Mouse (Mus musculus) left cerebral cortex, adult 11 months (tissue): ENCODE measurements around the gene Trrap.
A peak's percentile ranks its signal among the peaks of the same experiment; 100 is the strongest.

Source experiments
- DNase-seq: peaks from one replicate; pipeline ENCODE4 v3.0.0; 2022; ENCODE audit warnings: low spot score

The Trrap gene

DNA sequence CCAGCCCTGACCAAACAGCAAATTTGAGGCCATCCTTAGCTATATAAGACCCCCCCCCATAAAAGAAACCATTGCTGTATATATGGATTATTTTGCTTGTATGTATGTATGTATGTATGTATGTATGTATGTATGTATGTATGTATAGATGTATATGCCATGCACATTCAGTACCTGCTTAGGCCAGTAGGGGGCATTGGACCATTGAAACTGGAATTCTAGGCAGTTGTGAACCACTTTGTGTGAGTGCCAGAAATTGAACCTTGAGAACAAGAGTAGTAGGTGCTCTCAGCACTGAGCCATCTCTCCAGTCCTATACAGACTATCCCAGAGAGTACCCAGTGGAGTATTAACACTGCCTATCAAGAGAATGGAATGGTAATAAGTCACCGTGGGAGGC lies 104.2 kb downstream of the Trrap start:
- DNase-seq: no peak

DNA sequence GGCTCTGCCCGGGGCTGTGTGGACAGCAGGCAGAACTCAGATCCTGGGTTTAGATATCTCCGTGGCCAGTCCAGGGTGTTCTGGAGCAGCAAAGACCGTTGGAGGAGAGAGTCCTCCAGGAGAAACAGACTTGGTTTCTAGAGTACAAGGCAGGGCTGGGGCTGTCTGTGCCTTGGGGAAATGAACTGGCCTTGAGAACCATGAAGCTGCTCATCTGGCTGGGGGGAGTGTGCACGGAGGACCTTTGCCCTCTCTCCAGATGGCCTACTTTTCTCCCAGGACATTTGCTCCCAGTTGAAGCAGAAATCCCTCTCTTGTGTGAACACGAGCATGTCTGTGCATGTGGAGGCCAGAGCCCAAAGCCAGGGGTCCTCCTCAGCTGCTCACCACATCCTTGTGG lies 104.8 kb downstream of the Trrap start:
- DNase-seq: no peak

DNA sequence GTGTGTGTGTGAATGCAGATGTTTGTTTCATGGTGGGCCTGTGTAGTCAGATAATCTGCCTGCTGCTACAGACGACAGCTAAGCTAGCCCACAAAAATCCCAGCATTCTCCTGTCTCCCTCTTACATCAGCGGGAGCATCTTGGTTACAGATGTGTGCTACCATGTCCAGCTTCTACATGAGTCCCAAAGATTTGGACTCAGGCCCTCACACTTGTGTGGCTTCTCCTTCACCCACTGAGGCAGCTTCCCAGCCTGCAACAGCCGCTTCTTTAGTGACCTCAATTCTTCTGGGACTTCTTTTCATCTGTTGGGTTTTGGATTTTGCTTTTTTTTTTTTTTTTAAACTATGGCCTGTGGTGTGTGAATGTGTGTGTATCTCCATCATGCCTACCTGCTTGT lies 105.3 kb downstream of the Trrap start:
- DNase-seq: no peak

DNA sequence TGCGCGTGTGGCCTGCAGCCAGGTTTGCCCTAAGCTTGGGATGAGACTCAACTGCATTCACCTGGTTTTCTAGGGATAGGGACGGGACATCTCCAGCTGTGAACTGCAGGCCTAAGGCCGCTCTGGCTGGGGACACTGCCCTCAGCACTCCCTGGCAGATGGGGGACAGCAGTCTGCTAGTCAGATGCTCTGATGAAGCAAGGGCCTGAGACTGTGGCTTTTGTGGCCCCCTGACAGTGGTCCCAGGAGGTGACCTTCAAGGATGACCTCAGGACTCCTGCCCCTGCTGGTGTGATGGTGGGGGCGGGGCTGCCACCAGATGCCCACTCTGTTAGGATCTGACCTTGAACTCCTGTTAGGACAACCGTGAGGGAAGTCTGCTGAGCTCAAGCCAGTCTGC lies 107.7 kb downstream of the Trrap start:
- DNase-seq: no peak

DNA sequence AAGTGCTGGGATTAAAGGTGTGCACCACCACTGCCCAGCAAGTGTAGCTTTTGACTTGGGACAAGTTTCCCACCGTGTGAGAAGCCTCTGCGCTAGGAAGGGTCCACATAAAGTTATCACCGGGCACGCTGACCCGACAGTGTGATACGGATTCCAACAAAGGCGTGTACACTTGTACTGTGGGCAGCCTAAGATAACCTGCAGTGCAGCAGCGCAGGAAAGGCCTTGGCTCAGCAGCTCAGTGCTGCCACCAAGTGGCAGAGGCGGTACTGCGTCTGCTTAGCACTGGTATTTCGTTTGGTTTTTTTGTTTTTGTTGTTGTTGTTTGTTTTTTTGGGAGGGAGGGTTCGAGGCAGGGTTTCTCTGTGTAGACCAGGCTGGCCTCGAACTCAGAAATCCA lies 108.4 kb downstream of the Trrap start:
- no peak for DNase-seq

DNA sequence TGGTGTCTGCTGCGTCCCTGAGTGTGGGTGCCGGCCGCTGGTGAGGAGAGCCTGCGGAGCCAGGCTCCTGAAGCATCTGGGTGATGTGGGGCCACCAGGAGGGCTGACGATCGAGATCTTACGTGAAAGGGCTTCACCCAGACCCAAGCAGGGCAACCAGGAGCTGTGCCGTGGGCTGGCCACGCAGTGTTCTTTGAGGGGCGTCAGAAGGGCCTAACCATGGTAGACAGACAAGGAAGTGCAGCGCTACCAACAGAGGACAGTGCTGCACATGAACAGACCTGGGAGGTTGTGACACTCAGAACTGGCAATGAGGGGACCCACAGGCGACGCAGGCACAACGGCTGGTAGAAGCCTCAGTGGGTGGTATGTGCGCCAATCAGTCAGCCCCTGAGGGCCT lies 109.5 kb downstream of the Trrap start:
- DNase-seq: no peak

DNA sequence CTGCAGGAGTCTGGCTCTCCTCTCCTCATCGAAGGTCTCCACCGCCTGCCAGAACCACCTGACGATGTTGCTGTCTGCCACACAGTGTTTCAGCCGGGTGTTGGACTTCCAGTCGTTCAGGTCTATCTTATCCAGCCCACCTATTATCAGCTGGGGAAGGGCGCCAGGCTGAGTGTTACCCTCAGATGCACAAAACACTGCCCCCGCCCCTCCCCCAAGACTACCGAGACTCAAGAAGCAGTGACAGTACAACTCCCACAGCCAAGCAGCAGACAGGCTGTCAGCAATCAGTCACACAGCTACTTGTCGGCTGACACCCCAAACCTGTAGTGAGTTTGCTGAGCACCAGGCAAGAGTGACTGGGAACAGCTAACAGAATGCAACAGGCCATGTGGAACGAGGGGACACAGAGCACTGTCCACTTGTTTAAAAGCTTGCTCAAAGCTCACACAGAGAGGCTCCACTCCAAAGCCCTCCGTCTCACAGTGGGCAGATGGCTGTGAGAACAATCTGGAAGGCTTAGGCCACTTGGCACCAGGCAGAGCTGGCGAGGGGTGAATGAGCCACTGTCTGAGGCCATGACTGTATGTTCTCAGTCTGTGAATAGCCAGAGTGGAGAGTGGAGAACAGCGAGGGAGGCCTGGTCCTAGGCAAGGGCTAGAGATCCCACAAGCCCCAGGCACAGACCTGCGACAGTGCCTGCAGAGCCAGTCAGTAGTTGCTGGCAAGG lies 114.3 kb downstream of the Trrap start:
- peak; percentile 43 for DNase-seq

DNA sequence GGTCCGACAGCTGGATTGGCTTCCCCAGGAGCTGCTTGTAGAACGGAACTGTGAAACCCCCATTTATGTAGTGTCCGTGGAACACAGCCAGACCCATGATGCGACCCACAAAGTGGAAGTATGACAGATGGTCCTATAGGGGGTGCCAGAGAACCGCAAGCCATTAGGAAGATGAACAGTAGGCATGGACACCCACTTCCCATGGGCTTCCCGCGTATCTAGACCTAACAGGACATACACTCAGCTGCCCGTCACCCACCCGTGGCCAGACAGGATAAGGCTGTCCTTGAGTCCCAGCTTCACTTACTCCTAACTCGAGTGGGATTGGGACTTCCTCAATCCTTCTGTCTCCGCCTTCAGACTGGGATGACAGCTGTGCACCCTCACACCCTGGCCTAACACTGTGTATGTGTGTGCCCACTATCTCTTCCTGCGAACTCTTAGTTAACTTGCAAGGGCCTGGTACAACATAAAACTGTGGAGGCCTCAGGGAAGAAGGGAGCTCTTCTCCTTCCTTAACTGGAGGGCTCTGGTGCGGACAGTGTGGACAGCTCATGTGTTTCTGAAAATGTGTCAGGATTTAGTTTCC lies 117.2 kb downstream of the Trrap start:
- peak; percentile 22 for DNase-seq

DNA sequence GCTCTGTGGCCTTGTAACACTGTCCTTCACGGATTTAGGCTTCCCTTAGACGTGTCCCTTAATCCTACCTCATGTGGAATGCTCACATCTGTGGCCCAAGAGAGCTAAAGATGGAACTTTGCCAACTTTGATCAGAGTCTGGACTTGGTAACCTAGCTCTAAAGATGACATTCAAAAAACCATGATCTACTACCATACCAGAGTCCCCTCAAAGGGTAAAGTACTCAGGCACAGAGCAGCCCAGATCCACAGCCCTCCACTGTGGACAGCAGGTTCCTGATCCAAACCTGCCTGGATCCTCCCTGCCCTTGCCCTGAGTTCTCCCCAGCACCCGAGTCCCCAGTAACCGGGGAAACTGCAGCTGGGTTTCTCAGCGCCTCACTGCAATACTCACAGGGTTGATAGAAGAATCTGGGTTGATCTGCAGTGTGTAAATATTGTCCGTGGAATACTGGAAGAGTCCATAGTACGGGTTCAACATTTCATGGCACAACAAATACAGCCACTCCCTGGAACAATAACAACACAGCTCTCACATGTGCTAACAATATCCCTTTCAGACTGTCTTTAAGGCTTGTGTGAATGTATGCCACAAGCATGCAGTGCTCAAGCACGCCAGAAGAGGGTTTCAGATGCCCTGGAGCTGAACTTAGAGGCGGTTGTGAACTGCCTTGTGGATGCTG lies 118.6 kb downstream of the Trrap start:
- no peak for DNase-seq

DNA sequence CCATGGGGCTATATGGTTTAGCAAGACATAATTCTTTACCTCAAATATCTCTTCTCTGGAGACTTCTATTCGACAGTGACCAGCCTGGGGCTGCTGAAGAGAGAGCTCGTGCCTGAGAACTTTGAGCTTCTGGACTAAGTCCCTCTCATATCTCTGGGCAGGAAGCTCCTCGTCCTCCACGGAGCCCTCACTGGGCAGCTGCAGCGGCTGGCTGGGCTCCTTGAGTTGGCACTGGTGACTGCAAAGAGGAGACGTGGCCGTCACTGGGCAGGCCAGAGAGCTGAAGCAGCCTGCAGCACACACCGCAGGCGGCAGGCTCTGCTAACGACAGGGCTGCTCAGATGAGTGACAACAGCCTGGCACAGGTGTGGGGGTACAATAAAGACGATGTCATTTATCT lies 123.7 kb downstream of the Trrap start:
- no peak for DNase-seq

DNA sequence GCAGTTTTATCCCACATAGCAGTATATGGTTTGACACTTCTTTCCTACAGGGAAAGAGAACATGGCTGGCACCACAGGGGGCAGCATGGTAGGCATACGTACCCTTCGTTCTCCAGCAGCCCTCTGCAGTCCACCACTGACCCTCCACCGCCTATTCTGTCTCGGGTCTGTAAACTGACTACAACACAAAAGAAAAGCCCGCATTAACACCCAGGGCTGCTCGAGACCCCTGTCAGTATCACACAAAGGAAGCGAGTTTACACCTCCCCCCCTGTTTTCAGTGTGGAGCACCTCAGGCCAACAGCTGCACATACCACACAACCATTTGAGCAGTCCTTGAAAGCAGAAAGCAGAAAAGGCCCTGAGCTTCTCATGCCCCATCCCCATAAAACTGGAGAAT lies 130.3 kb downstream of the Trrap start:
- no peak for DNase-seq

DNA sequence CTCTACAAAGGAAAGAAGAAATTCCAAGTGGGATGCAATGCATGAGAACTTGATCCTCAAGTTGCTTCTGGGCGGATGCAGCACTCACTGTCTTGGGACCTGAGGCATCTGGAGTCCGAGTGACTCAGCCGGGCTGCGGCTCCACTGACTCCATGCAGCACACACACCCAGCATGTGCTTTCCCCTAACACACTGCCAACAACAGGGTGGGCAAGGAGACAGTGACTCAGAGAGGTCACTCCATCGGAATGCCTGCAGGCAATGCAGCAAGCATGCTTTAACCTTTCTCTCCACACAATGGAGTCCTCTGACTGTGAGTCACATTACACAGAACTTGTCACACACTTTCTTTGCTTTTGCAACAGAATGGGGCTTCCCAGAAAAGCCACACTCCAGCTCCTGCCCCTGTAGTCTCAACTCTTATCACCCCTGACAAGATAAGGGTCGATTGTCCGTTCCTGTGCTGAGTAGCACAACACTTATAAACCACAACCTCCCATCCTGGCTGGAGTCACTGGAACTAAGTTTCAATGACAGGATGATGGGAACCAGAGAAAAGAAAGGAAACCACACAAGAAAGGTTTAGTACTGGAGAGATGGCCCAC lies 131.0 kb downstream of the Trrap start:
- no peak for DNase-seq

DNA sequence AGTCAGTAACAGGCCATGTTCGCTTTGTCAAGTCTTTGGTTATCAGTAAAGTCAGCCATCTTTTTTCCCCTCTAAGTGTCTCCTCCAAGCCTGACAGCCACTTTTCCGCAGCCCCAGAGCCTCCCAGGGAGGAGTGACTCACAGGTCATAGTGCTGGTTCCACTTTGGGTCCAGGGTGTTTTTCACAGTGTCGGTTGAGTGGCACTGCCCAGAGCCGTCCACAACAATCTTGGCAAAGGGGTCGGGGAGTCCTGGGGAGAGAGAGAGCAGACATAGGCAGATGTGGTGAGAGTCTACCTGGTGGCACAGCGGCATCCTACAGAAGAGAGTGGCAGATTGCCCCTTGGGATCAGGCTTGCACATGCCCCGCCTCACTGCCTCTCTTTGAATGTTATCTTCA lies 133.5 kb downstream of the Trrap start:
- DNase-seq: no peak

DNA sequence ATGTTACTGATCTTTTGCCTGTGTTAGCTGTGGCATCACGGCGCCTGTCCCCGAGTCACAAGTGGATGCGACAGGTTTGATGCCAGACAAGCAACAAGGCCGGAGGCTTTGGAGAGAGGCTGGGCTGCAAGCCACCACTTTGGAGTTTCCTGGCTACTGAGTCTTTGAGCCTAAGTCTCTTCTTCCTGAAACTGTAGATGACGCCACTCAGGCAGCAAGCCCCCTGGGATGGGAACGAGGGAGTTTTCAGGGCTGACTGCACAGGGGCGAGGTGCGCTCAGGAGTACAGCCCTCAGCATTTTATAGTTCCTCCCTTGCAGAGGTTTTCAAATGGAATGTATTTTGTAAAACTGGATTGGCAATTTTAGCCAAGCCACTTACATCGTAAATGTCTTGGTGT lies 134.3 kb downstream of the Trrap start:
- no peak for DNase-seq

DNA sequence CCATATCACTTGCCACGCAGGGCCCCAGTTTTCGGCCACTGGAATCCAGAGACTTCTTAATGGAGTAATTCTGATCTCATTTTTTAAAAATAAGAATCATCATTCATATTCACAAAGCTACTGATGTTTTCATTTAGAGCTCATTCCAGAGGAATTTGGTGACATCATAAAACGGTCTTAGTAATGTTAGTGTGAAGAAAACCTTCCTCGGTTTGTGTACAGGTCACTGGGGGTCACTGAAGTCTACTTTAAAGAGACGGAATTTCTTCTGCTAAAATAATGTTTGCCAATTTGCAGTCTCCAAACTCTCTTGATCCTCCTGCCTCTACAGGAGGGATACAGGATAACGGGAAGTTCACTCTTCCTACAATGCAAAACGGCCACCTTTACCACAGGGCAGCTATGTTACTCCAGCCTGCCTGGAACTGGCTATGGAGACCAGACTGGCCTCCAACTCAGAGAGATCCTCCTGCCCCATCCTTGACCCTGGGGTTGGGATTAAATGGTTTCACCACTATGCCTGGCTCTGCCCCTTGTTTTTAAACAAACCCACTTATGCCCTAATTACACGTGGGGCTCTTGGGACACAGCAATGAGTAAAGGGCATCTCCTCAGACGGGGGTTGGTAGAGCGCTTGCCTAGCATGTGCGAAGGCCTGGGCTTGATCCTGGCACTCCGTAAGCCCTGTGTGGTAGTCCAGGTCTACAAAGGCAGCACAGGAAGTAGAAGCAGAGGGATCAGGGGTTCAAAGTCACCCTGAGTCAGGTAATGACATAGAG lies 137.0 kb downstream of the Trrap start:
- no peak for DNase-seq

DNA sequence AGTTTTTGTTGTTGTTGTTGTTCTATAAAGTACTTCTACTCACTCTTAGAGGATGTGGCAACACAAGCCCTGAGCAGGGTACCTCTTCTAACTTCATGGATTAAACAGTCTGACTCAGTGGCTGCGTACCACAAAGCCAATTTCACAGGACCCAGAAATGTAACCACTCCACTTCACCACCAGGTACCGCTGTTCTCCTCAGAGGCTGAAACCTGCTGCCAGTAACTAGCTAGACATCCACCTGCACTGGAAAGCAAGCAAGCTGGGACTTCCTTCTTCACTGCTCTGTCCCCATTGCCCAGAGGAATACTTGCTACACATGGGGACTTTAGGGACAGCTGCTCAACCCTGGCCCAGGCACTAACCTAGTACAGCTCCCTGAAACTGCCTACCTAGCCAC lies 140.1 kb downstream of the Trrap start:
- DNase-seq: no peak
